Mouse (Mus musculus) liver, adult 2 months (tissue): ENCODE data around the gene Unc5c. TPM values are rescaled to one million over a fixed set of nuclear protein-coding genes. Genes with fewer than 3 reads are reported as not detected.

Source experiments
- DNase-seq: peaks from one replicate; pipeline ENCODE4 v3.0.0-alpha.2; 2011; ENCODE audit warnings: low read depth, low spot score; ENCODE audit errors: extremely low read depth
- H3K27ac ChIP-seq: fragments of 200-500 bp; replicated peaks from 2 replicates; pipeline ENCODE4 v1.5.1; 2012; ENCODE audit warnings: low read depth, mild to moderate bottlenecking, control low read depth, inconsistent platforms, low read length; ENCODE audit not compliant: insufficient read depth
- H3K27me3 ChIP-seq: fragments of 200-500 bp; 2 replicates; pipeline ENCODE4 v1.6.1; 2012; ENCODE audit warnings: mild to moderate bottlenecking, moderate library complexity, low read length, inconsistent platforms; ENCODE audit not compliant: control insufficient read depth, insufficient read depth
- H3K36me3 ChIP-seq: fragments of 200-500 bp; 2 replicates; pipeline ENCODE4 v1.6.1; 2012; ENCODE audit warnings: low read length, inconsistent platforms; ENCODE audit not compliant: control insufficient read depth, insufficient read depth
- H3K4me1 ChIP-seq: fragments of 200-500 bp; 2 replicates; pipeline ENCODE4 v1.6.1; 2011; ENCODE audit warnings: low read length; ENCODE audit not compliant: control insufficient read depth, insufficient read depth
- H3K4me3 ChIP-seq: fragments of 200-500 bp; 2 replicates; pipeline ENCODE4 v1.5.1; 2011; ENCODE audit warnings: low read depth, mild to moderate bottlenecking, control low read depth, low read length, moderate library complexity; ENCODE audit not compliant: insufficient read depth
- H3K79me2 ChIP-seq: fragments of 200-500 bp; 2 replicates; pipeline ENCODE4 v1.6.1; 2012; ENCODE audit warnings: inconsistent platforms, mild to moderate bottlenecking, low read length, moderate library complexity; ENCODE audit not compliant: control insufficient read depth, insufficient read depth
- H3K9ac ChIP-seq: fragments of 200-500 bp; 2 replicates; pipeline ENCODE4 v1.6.1; 2012; ENCODE audit warnings: low read depth, mild to moderate bottlenecking, control low read depth, inconsistent platforms, low read length
- CTCF ChIP-seq: fragments of 200-500 bp; IDR thresholded peaks from 2 replicates; pipeline ENCODE4 v1.5.1; 2011; ENCODE audit warnings: low read depth, low read length, control low read depth
- POLR2A ChIP-seq: fragments of 200-500 bp; IDR thresholded peaks from 2 replicates; pipeline ENCODE4 v1.6.1; 2011; ENCODE audit warnings: low read length, control low read depth; ENCODE audit not compliant: insufficient read depth; ENCODE audit errors: extremely low read depth
- WGBS: fragments of 180-500 bp; shearing (Covaris S2); methylation state at CpG from one replicate; pipeline ENCODE4 v1.1.7; 2018; 5-methylcytosine and 5-hydroxymethylcytosine counted together
- polyA plus RNA-seq: library from polyadenylated mRNA; depleted of rRNA; stranded (reverse); fragments of >200 nt; gene quantifications from 2 replicates; pipeline ENCODE4 v1.2.3, GENCODE M21; 2012
- total RNA-seq: library from RNA; depleted of rRNA; stranded (reverse); fragments of >200 nt; gene quantifications from 2 replicates; pipeline ENCODE4 v1.2.3, GENCODE M21; 2014

Gene Unc5c
- total and polyA plus RNA-seq, 2 experiments = not detected

- 85% methylated on average over 6 of the region's 6 CpGs for WGBS
- no peak overlapping the region for H3K4me3 ChIP-seq
These were observed 268.8 kb downstream of the Unc5c start for GRCm38 (mm10) chr3:141733844-141734243.

GRCm38 (mm10) chr3:141735285-141735684 lies 270.3 kb downstream of the Unc5c start:
- no peaks in the 10 kb centered on the region for H3K27me3 ChIP-seq
- H3K4me3 ChIP-seq = no peak overlapping the region
- no peaks in the 10 kb centered on the region for H3K4me1 ChIP-seq
- H3K79me2 ChIP-seq = no peaks in the 10 kb centered on the region
- no peaks in the 10 kb centered on the region for H3K36me3 ChIP-seq
- DNase-seq = no peak
- H3K9ac ChIP-seq = no peak overlapping the region
- TF ChIP-seq POLR2A (no peak), CTCF (no peak)
- H3K27ac ChIP-seq = no peak overlapping the region

More at GRCm38 (mm10) chr3:141733844-141734243, 268.8 kb downstream of the Unc5c start:
- Histone ChIP-seq H3K9ac (no peak overlapping the region), H3K27me3 (no peaks in the 10 kb centered on the region), H3K4me1 (no peaks in the 10 kb centered on the region), H3K79me2 (no peaks in the 10 kb centered on the region), H3K27ac (no peak overlapping the region), H3K36me3 (no peaks in the 10 kb centered on the region)
- TF ChIP-seq POLR2A (no peak), CTCF (no peak)
- DNase-seq = no peak

- no peak for DNase-seq
- Histone ChIP-seq H3K79me2 (no peaks in the 10 kb centered on the region), H3K36me3 (no peaks in the 10 kb centered on the region), H3K27ac (no peak overlapping the region), H3K27me3 (no peaks in the 10 kb centered on the region), H3K9ac (no peak overlapping the region), H3K4me1 (no peaks in the 10 kb centered on the region), H3K4me3 (no peak overlapping the region)
- TF ChIP-seq CTCF (no peak), POLR2A (no peak)
These were observed 280.3 kb downstream of the Unc5c start for GRCm38 (mm10) chr3:141745322-141745721.

GRCm38 (mm10) chr3:141748694-141749381 lies 283.8 kb downstream of the Unc5c start:
- WGBS = 71% methylated on average over 4 of the region's 4 CpGs
- Histone ChIP-seq H3K4me1 (no peaks in the 10 kb centered on the region), H3K9ac (no peak overlapping the region), H3K36me3 (no peaks in the 10 kb centered on the region), H3K4me3 (no peak overlapping the region), H3K27ac (no peak overlapping the region), H3K27me3 (no peaks in the 10 kb centered on the region), H3K79me2 (no peaks in the 10 kb centered on the region)
- TF ChIP-seq POLR2A (no peak), CTCF (no peak)
- no peak for DNase-seq

- Histone ChIP-seq H3K4me1 (no peaks in the 10 kb centered on the region), H3K4me3 (no peak overlapping the region), H3K9ac (no peak overlapping the region), H3K27me3 (no peaks in the 10 kb centered on the region), H3K36me3 (no peaks in the 10 kb centered on the region), H3K27ac (no peak overlapping the region), H3K79me2 (no peaks in the 10 kb centered on the region)
- TF ChIP-seq POLR2A (no peak), CTCF (no peak)
- WGBS = 68% methylated on average over 7 of the region's 7 CpGs
- DNase-seq = no peak
These were observed 287.2 kb downstream of the Unc5c start for GRCm38 (mm10) chr3:141752172-141752571.

GRCm38 (mm10) chr3:141757259-141757658 lies 292.2 kb downstream of the Unc5c start:
- no peaks in the 10 kb centered on the region for H3K4me1 ChIP-seq
- H3K79me2 ChIP-seq = no peaks in the 10 kb centered on the region
- 54% methylated on average over 3 of the region's 3 CpGs for WGBS
- no peak overlapping the region for H3K27ac ChIP-seq
- no peaks in the 10 kb centered on the region for H3K27me3 ChIP-seq
- no peaks in the 10 kb centered on the region for H3K36me3 ChIP-seq
- DNase-seq = no peak
- TF ChIP-seq CTCF (no peak), POLR2A (no peak)
- no peak overlapping the region for H3K4me3 ChIP-seq
- H3K9ac ChIP-seq = no peak overlapping the region
